ENCODE assay signal across 16 mouse cellular contexts in genomic region chr15:19114951-19115350, GRCm38 (mm10).
DNase-seq lines count a peak whose midpoint lies in the region; ATAC-seq and TF ChIP-seq lines count a peak whose summit lies in the region.
"Had no signal": no experiment of that assay in that cellular context is flagged by ENCODE, and none has a peak within 500 bp of the region (broad histone marks: within the 10 kb centered on the region; RNA-seq: fewer than 3 reads in every experiment).

No protein-coding gene starts in this region.

- no peaks in the 10 kb centered on the region for H3K27me3 ChIP-seq in kidney, postnatal 0 days (ENCODE audit: insufficient read depth, low read length)
- H3K27me3 ChIP-seq in embryonic facial prominence, embryonic 14.5 days (replicated peaks; ENCODE audit: control insufficient read depth, insufficient read depth, low read length): no peaks in the 10 kb centered on the region
- H3K27me3 ChIP-seq in neural tube, embryonic 11.5 days (ENCODE audit: control insufficient read depth, insufficient read depth, low read length): no peaks in the 10 kb centered on the region
- H3K27me3 ChIP-seq: kidney, embryonic 15.5 days; lung, embryonic 15.5 days; stomach, embryonic 15.5 days had no signal

- H3K36me3 ChIP-seq in kidney, postnatal 0 days (ENCODE audit: insufficient read depth, low read length): no peaks in the 10 kb centered on the region
- H3K36me3 ChIP-seq in embryonic facial prominence, embryonic 14.5 days (ENCODE audit: control insufficient read depth, insufficient read depth, low read length): no peaks in the 10 kb centered on the region
- no peaks in the 10 kb centered on the region for H3K36me3 ChIP-seq in neural tube, embryonic 11.5 days (ENCODE audit: control insufficient read depth, insufficient read depth, low read length)
- H3K36me3 ChIP-seq: kidney, embryonic 15.5 days; lung, embryonic 15.5 days; stomach, embryonic 15.5 days had no signal

- no peaks in the 10 kb centered on the region for H3K9me3 ChIP-seq in kidney, postnatal 0 days (replicated peaks; ENCODE audit: low read length)
- no peaks in the 10 kb centered on the region for H3K9me3 ChIP-seq in embryonic facial prominence, embryonic 14.5 days (ENCODE audit: control insufficient read depth, low read length)
- H3K9me3 ChIP-seq in neural tube, embryonic 11.5 days (ENCODE audit: control insufficient read depth, low read length): no peaks in the 10 kb centered on the region
- H3K9me3 ChIP-seq: kidney, embryonic 15.5 days; lung, embryonic 15.5 days; stomach, embryonic 15.5 days had no signal

- peak; percentile 4 for DNase-seq in kidney, postnatal 0 days (ENCODE audit: low spot score)
- no peak for DNase-seq in kidney, adult 11 months
- peak; percentile 70 for DNase-seq in embryo, embryonic 10 days (ENCODE audit: low spot score)
- peak; percentile 18 for DNase-seq in embryonic facial prominence, embryonic 14.5 days (ENCODE audit: low spot score)
- DNase-seq in neural tube, embryonic 11.5 days (ENCODE audit: low spot score): peak; percentile 25
- DNase-seq in urinary bladder, postnatal 14 days (ENCODE audit: low spot score): no peak
- no peak for DNase-seq in heart, adult 8-10 months (ENCODE audit: low spot score)
- DNase-seq: adrenal gland, postnatal 36 days; cerebellum, postnatal 36 days; right cerebral cortex, adult 18-20 months had no signal

- H3K4me1 ChIP-seq in kidney, postnatal 0 days (replicated peaks; ENCODE audit: insufficient read depth, low read length): no peaks in the 10 kb centered on the region
- no peaks in the 10 kb centered on the region for H3K4me1 ChIP-seq in embryonic facial prominence, embryonic 14.5 days (ENCODE audit: control insufficient read depth, insufficient read depth, low read length)
- H3K4me1 ChIP-seq in neural tube, embryonic 11.5 days (ENCODE audit: control insufficient read depth, insufficient read depth, low read length): no peaks in the 10 kb centered on the region
- H3K4me1 ChIP-seq: kidney, embryonic 15.5 days; lung, embryonic 15.5 days; stomach, embryonic 15.5 days had no signal

- no peak overlapping the region for H3K27ac ChIP-seq in kidney, postnatal 0 days
- H3K27ac ChIP-seq in embryonic facial prominence, embryonic 14.5 days (replicated peaks; ENCODE audit: low read depth, low read length): no peak overlapping the region
- H3K27ac ChIP-seq in neural tube, embryonic 11.5 days (ENCODE audit: low read depth, low read length): no peak overlapping the region
- H3K27ac ChIP-seq: kidney, embryonic 15.5 days; lung, embryonic 15.5 days; stomach, embryonic 15.5 days had no signal

- no peak for ATAC-seq in kidney, postnatal 0 days (replicated peaks; ENCODE audit: low FRiP score, low read depth)
- ATAC-seq in embryonic facial prominence, embryonic 14.5 days (ENCODE audit: low read depth): no peak
- ATAC-seq in neural tube, embryonic 11.5 days (ENCODE audit: insufficient read depth, low FRiP score, low TSS enrichment): peak; percentile 35; the same call in 1 of the 2 replicates
- ATAC-seq: CD4-positive, CD25-positive, alpha-beta regulatory T cell, adult 4 months; midbrain, embryonic 16.5 days had no signal

- 20% methylated on average over 1 of the region's 1 CpGs for WGBS in kidney, postnatal 0 days
- WGBS in embryonic facial prominence, embryonic 14.5 days: 26% methylated on average over 1 of the region's 1 CpGs
- WGBS in neural tube, embryonic 11.5 days: 3% methylated on average over 1 of the region's 1 CpGs

- no peak overlapping the region for H3K9ac ChIP-seq in kidney, postnatal 0 days (ENCODE audit: low read depth, low read length)
- H3K9ac ChIP-seq in embryonic facial prominence, embryonic 14.5 days (ENCODE audit: low read depth, low read length): no peak overlapping the region
- no peak overlapping the region for H3K9ac ChIP-seq in neural tube, embryonic 11.5 days (ENCODE audit: low read length)
- H3K9ac ChIP-seq: kidney, embryonic 15.5 days; lung, embryonic 15.5 days; stomach, embryonic 15.5 days had no signal

- no peak for TF ChIP-seq CTCF in kidney, postnatal 0 days (IDR thresholded peaks at IDR 0.05; ENCODE audit: low read depth)

- H3K4me2 ChIP-seq in kidney, postnatal 0 days (ENCODE audit: low read length): no peak overlapping the region
- no peak overlapping the region for H3K4me2 ChIP-seq in embryonic facial prominence, embryonic 14.5 days (ENCODE audit: low read depth, low read length)
- H3K4me2 ChIP-seq in neural tube, embryonic 11.5 days (ENCODE audit: low read depth): no peak overlapping the region
- H3K4me2 ChIP-seq: kidney, embryonic 15.5 days; lung, embryonic 15.5 days; stomach, embryonic 15.5 days had no signal

- H3K4me3 ChIP-seq in kidney, postnatal 0 days (replicated peaks; ENCODE audit: low read depth, low read length): no peak overlapping the region
- no peak overlapping the region for H3K4me3 ChIP-seq in embryonic facial prominence, embryonic 14.5 days (ENCODE audit: low read depth, low read length)
- no peak overlapping the region for H3K4me3 ChIP-seq in neural tube, embryonic 11.5 days (ENCODE audit: low read depth, low read length)
- H3K4me3 ChIP-seq: erythroblast, embryonic 14.5 days; kidney, embryonic 15.5 days; lung, embryonic 15.5 days; stomach, embryonic 15.5 days had no signal

Comparison
In these comparisons a context has a peak if more than half of its experiments do, and no peak if none do; other contexts are left out.
1. DNase-seq: peak in kidney, postnatal 0 days (single experiment), embryo, embryonic 10 days (single experiment), embryonic facial prominence, embryonic 14.5 days (single experiment) and neural tube, embryonic 11.5 days (single experiment); none in kidney, adult 11 months (single experiment), urinary bladder, postnatal 14 days (single experiment) and heart, adult 8-10 months (single experiment).